Mouse (Mus musculus) liver, embryonic 15.5 days (tissue): Measurements from ENCODE around the gene Efr3b. TPM values are rescaled to one million over a fixed set of nuclear protein-coding genes. Genes with fewer than 3 reads are reported as not detected.

Experiments
- ATAC-seq: fragments of 200-750 bp; cut with Nextera tagmentation; 2 replicates; pipeline ENCODE4 v1.8.0; 2017; ENCODE audit warnings: moderate number of reproducible peaks, mild to moderate bottlenecking, moderate library complexity; ENCODE audit not compliant: insufficient read depth
- H3K27ac ChIP-seq: fragments of 300-500 bp; sonication (generic); replicated peaks from 2 replicates; pipeline ENCODE4 v1.5.1; 2015; ENCODE audit warnings: mild to moderate bottlenecking, inconsistent platforms
- H3K27me3 ChIP-seq: fragments of 300-500 bp; sonication (generic); 2 replicates; pipeline ENCODE4 v1.6.1; 2015; ENCODE audit warnings: mild to moderate bottlenecking, inconsistent platforms
- H3K36me3 ChIP-seq: fragments of 300-500 bp; sonication (generic); replicated peaks from 2 replicates; pipeline ENCODE4 v1.6.1; 2015; ENCODE audit warnings: moderate library complexity, mild to moderate bottlenecking, inconsistent platforms
- H3K4me1 ChIP-seq: fragments of 300-500 bp; sonication (generic); replicated peaks from 2 replicates; pipeline ENCODE4 v1.6.1; 2015; ENCODE audit warnings: inconsistent platforms
- H3K4me2 ChIP-seq: fragments of 300-500 bp; sonication (generic); 2 replicates; pipeline ENCODE4 v1.6.1; 2015; ENCODE audit warnings: moderate library complexity, mild to moderate bottlenecking, inconsistent platforms
- H3K4me3 ChIP-seq: fragments of 300-500 bp; sonication (generic); replicated peaks from 2 replicates; pipeline ENCODE4 v1.5.1; 2015; ENCODE audit warnings: mild to moderate bottlenecking, inconsistent platforms
- H3K9ac ChIP-seq: fragments of 300-500 bp; sonication (generic); 2 replicates; pipeline ENCODE4 v1.6.1; 2015; ENCODE audit warnings: moderate library complexity, mild to moderate bottlenecking, inconsistent platforms
- H3K9me3 ChIP-seq: fragments of 300-500 bp; sonication (generic); replicated peaks from 2 replicates; pipeline ENCODE4 v1.6.1; 2016; ENCODE audit warnings: inconsistent platforms
- WGBS: fragments of 180-500 bp; shearing (Covaris S2); methylation state at CpG from one replicate; pipeline ENCODE4 v1.1.7; 2015; ENCODE audit warnings: mixed read lengths; ENCODE audit not compliant: insufficient replicate concordance; 5-methylcytosine and 5-hydroxymethylcytosine counted together
- polyA plus RNA-seq: library from polyadenylated mRNA; unstranded; fragments of >200 nt; fragmentation: Nextera tagmentation; extraction: Ambion mirVana; gene quantifications from 2 replicates; pipeline ENCODE4 v1.2.1, GENCODE M21; 2015

Gene Efr3b
- polyA plus RNA-seq, 1 experiment from 2014 or later: 0.09 TPM

- no peak overlapping the region for H3K27ac ChIP-seq
- H3K4me3 ChIP-seq: no peak overlapping the region
- no peak for ATAC-seq
- no peak overlapping the region for H3K9ac ChIP-seq
- 32% methylated on average over 8 of the region's 8 CpGs for WGBS
- no peaks in the 10 kb centered on the region for H3K36me3 ChIP-seq
- H3K9me3 ChIP-seq: no peaks in the 10 kb centered on the region
- peaks cover 15% of the 10 kb centered on the region for H3K4me1 ChIP-seq
- no peak overlapping the region for H3K4me2 ChIP-seq
- H3K27me3 ChIP-seq: no peaks in the 10 kb centered on the region
These were observed 27.2 kb upstream of the Efr3b start for GRCm38 (mm10) chr12:4065944-4066343.

DNA sequence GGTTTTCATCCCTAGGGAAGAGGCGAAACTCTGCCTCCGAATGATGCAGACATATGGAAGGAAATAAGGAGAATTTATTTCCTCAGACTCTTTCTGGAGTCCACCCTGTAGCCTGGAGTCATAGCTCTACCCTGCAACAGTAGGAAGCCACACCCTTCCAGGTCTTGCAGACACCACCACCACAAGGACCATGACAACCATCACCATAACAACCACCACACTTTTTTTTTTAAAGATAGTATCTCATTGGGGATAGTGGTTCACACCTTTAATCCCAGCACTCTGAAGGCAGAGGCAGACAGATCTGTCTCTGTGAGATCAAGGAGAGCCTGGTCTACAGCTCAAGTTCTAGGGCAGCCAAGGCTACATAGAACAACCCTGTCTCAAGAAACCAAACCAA is 26.8 kb upstream of the Efr3b start:
- ATAC-seq: no peak

DNA sequence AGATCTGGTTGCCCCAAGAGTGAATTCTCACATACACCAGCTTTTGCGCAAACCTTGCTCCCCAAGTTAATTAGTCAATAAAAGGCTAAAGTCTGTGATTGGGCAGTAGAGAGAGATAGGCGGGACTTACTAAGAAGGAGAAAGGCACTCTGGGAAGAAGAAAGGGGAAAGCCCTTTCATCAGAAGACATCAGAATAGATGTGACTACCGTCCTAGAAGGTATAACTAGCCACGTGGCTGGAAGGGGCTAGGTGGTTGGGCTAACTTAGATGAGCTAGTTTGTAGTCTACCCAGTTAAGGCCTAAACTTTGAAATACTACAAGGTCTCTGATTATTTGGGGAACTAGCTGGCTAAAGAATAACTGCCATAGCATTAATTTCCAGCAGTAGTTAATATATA is 21.0 kb upstream of the Efr3b start:
- H3K9me3 ChIP-seq: no peaks in the 10 kb centered on the region
- H3K36me3 ChIP-seq: no peaks in the 10 kb centered on the region
- ATAC-seq: no peak
- H3K9ac ChIP-seq: no peak overlapping the region
- 56% methylated on average over 4 of the region's 4 CpGs for WGBS
- H3K27ac ChIP-seq: no peak overlapping the region
- no peak overlapping the region for H3K4me3 ChIP-seq
- H3K4me2 ChIP-seq: no peak overlapping the region
- H3K4me1 ChIP-seq: no peaks in the 10 kb centered on the region; the same call in 1 of the 2 replicates
- no peaks in the 10 kb centered on the region for H3K27me3 ChIP-seq

More for the DNA sequence above, 26.8 kb upstream of the Efr3b start:
- Histone ChIP-seq H3K27me3 (no peaks in the 10 kb centered on the region), H3K27ac (no peak overlapping the region), H3K4me1 (peaks cover 15% of the 10 kb centered on the region), H3K36me3 (no peaks in the 10 kb centered on the region), H3K9me3 (no peaks in the 10 kb centered on the region), H3K4me2 (no peak overlapping the region), H3K4me3 (no peak overlapping the region), H3K9ac (no peak overlapping the region)
- 70% methylated on average over 2 of the region's 2 CpGs for WGBS

GRCm38 (mm10) chr12:4058321-4058720 is 19.6 kb upstream of the Efr3b start:
- ATAC-seq: no peak
- WGBS: 58% methylated on average over 9 of the region's 9 CpGs

DNA sequence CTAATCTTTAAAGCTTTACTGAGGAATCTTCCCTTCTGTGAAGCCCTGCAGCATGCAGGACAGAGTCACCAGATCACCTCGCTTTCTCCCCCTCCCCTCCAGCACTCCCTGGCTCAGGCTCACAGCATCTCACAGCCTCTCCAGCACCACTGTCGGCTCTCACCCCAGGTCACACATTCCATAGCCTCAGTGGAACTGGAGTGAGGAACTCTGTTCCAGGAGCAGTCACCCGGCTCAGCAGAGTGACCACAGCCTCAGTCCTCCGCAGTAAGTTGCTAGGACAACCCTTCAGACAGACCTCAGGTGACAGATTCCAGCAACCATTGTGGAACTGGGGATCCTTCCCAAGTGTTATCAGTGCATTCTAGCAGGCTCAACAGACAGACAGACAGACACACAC is 16.1 kb upstream of the Efr3b start:
- ATAC-seq: no peak

More at GRCm38 (mm10) chr12:4058321-4058720, 19.6 kb upstream of the Efr3b start:
- H3K9ac ChIP-seq: no peak overlapping the region
- H3K27me3 ChIP-seq: no peaks in the 10 kb centered on the region
- no peaks in the 10 kb centered on the region for H3K36me3 ChIP-seq
- H3K9me3 ChIP-seq: no peaks in the 10 kb centered on the region
- H3K4me2 ChIP-seq: no peak overlapping the region
- H3K4me3 ChIP-seq: no peak overlapping the region
- H3K27ac ChIP-seq: no peak overlapping the region
- no peaks in the 10 kb centered on the region; the same call in 1 of the 2 replicates for H3K4me1 ChIP-seq

DNA sequence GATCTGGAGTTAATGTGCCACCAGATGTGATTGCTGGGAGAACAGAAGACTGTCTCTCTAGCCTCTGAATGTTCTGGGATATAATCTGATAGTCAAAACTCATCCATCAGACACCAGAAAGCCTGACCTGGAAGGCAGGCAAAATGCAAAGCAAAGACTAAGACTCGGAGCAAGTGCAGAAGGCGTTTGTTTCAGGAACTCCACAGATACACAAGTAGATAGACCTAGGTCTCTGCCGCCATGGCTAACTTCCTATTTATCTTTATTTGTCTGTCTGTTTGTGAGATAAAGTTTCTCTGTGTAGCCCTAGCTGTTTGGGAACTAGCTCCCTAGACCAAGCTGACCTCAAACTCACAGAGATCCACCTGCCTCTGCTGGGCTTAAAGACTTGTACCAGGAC is 14.9 kb upstream of the Efr3b start:
- Histone ChIP-seq H3K4me2 (no peak overlapping the region), H3K36me3 (no peaks in the 10 kb centered on the region), H3K27me3 (no peaks in the 10 kb centered on the region), H3K9ac (no peak overlapping the region), H3K27ac (no peak overlapping the region), H3K4me3 (no peak overlapping the region), H3K4me1 (no peaks in the 10 kb centered on the region), H3K9me3 (no peaks in the 10 kb centered on the region)
- 32% methylated on average over 3 of the region's 3 CpGs for WGBS
- no peak for ATAC-seq

More for the DNA sequence above, 16.1 kb upstream of the Efr3b start:
- H3K9me3 ChIP-seq: no peaks in the 10 kb centered on the region
- WGBS: 31% methylated on average over 4 of the region's 4 CpGs
- no peak overlapping the region for H3K4me3 ChIP-seq
- no peak overlapping the region for H3K9ac ChIP-seq
- H3K27me3 ChIP-seq: no peaks in the 10 kb centered on the region
- no peak overlapping the region for H3K27ac ChIP-seq
- H3K4me1 ChIP-seq: no peaks in the 10 kb centered on the region
- H3K4me2 ChIP-seq: no peak overlapping the region
- H3K36me3 ChIP-seq: no peaks in the 10 kb centered on the region

GRCm38 (mm10) chr12:4050861-4051425 is 12.2 kb upstream of the Efr3b start:
- Histone ChIP-seq H3K9ac (no peak overlapping the region), H3K27me3 (no peaks in the 10 kb centered on the region; the same call in 1 of the 2 replicates), H3K9me3 (no peaks in the 10 kb centered on the region), H3K4me1 (no peaks in the 10 kb centered on the region), H3K36me3 (no peaks in the 10 kb centered on the region), H3K27ac (no peak overlapping the region), H3K4me2 (no peak overlapping the region), H3K4me3 (no peak overlapping the region)
- ATAC-seq: no peak
- WGBS: 44% methylated on average over 9 of the region's 9 CpGs

DNA sequence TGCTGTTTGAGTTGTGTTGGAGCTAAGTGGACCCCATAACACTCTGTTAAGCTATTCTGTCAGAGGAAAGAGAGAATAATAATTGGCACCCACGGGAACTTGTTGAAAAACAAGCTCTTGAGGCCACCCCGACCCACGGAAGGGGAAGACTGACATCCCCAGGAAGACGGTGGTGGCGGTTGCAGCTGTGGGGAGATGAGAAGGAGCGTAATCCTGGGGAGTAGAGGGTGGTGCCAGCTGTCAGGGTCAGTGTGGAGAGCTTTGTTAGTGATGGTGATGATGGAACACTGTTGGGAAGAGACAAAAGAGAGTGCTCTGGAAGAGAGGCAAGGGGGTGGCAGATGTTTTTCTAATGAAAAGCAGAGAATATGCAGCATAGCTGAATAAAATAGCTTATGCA is 9.3 kb upstream of the Efr3b start:
- Histone ChIP-seq H3K9ac (no peak overlapping the region), H3K36me3 (no peaks in the 10 kb centered on the region), H3K4me3 (no peak overlapping the region), H3K4me2 (no peak overlapping the region), H3K27me3 (no peaks in the 10 kb centered on the region; the same call in 1 of the 2 replicates), H3K4me1 (no peaks in the 10 kb centered on the region), H3K9me3 (no peaks in the 10 kb centered on the region), H3K27ac (no peak overlapping the region)
- ATAC-seq: no peak
- WGBS: 26% methylated on average over 6 of the region's 6 CpGs

- Histone ChIP-seq H3K36me3 (no peaks in the 10 kb centered on the region), H3K4me3 (no peak overlapping the region), H3K27me3 (peaks cover 11% of the 10 kb centered on the region), H3K4me1 (no peaks in the 10 kb centered on the region), H3K4me2 (no peak overlapping the region), H3K9me3 (no peaks in the 10 kb centered on the region), H3K27ac (no peak overlapping the region), H3K9ac (no peak overlapping the region)
- ATAC-seq: no peak
- 30% methylated on average over 1 of the region's 1 CpGs for WGBS
These were observed 7.3 kb upstream of the Efr3b start for GRCm38 (mm10) chr12:4045992-4046391.

GRCm38 (mm10) chr12:4042411-4042810 is 3.7 kb upstream of the Efr3b start:
- Histone ChIP-seq H3K27ac (no peak overlapping the region), H3K27me3 (peaks cover 47% of the 10 kb centered on the region), H3K36me3 (no peaks in the 10 kb centered on the region), H3K4me3 (no peak overlapping the region), H3K4me1 (peaks cover 11% of the 10 kb centered on the region; the same call in 1 of the 2 replicates), H3K9ac (no peak overlapping the region), H3K9me3 (no peaks in the 10 kb centered on the region), H3K4me2 (no peak overlapping the region)
- WGBS: 50% methylated on average over 5 of the region's 5 CpGs
- no peak for ATAC-seq

- Histone ChIP-seq H3K4me1 (peaks cover 11% of the 10 kb centered on the region; the same call in 1 of the 2 replicates), H3K4me2 (peak overlapping the region; percentile 73), H3K9ac (no peak overlapping the region), H3K27ac (no peak overlapping the region), H3K4me3 (peak overlapping the region; percentile 46), H3K27me3 (peaks cover 71% of the 10 kb centered on the region), H3K9me3 (no peaks in the 10 kb centered on the region), H3K36me3 (no peaks in the 10 kb centered on the region)
- no peak for ATAC-seq
- WGBS: 3% methylated on average over 9 of the region's 13 CpGs
These were observed 331 bp upstream of the Efr3b start for GRCm38 (mm10) chr12:4039046-4039445.

- Histone ChIP-seq H3K4me2 (no peak overlapping the region), H3K4me3 (no peak overlapping the region)
These were observed 1.2 kb downstream of the Efr3b start for GRCm38 (mm10) chr12:4037511-4037910.

More at GRCm38 (mm10) chr12:4037511-4037910, 1.2 kb downstream of the Efr3b start:
- Histone ChIP-seq H3K27ac (no peak overlapping the region), H3K9me3 (no peaks in the 10 kb centered on the region), H3K4me1 (peaks cover 11% of the 10 kb centered on the region; the same call in 1 of the 2 replicates), H3K9ac (no peak overlapping the region), H3K36me3 (no peaks in the 10 kb centered on the region), H3K27me3 (peaks cover 71% of the 10 kb centered on the region)
- WGBS: 20% methylated on average over 5 of the region's 5 CpGs
- ATAC-seq: no peak
